Mouse (Mus musculus): ENCODE measurements around the gene Tekt2. TPM values are rescaled to one million over a fixed set of nuclear protein-coding genes. Genes with fewer than 3 reads are reported as not detected.

Tekt2 gene
- polyA plus RNA-seq, 1 experiment from 2014 or later = 11.9 TPM

DNA sequence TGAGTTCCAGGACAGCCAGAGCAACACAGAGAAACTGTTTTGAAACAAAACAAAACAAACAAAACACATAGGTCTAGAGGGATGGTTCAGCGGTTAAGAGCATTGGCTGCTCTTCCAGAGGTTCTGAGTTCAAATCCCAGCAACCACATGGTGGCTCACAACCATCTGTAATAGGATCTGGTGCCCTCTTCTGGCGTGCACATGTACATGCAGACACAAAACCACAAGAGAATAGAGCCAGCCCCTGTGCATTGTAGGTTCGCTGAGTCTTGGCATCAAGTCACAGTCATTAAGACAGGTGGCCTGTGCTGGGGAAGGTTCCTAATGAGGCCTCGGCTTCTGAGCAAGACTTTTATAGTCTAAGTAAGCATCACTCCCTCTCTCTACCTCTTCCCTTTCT is 21.6 kb downstream of the Tekt2 start:
- ATAC-seq (ENCODE audit: insufficient number of reproducible peaks, insufficient read depth, low FRiP score, low read depth) = no peak
- Histone ChIP-seq H3K9ac (replicated peaks; ENCODE audit: low read depth, low read length) (no peak overlapping the region), H3K27me3 (ENCODE audit: control insufficient read depth, insufficient read depth, low read length) (peaks cover 12% of the 10 kb centered on the region; the same call in 1 of the 2 replicates), H3K4me2 (replicated peaks; ENCODE audit: low read depth, low read length) (no peak overlapping the region), H3K27ac (ENCODE audit: low read length) (no peak overlapping the region), H3K4me1 (ENCODE audit: control insufficient read depth, insufficient read depth, low read length) (peaks cover 17% of the 10 kb centered on the region), H3K9me3 (ENCODE audit: control insufficient read depth, low read depth, low read length) (no peaks in the 10 kb centered on the region), H3K4me3 (ENCODE audit: low read depth, low read length) (no peak overlapping the region), H3K36me3 (ENCODE audit: control insufficient read depth, insufficient read depth, low read length) (no peaks in the 10 kb centered on the region)
- WGBS = 64% methylated on average over 4 of the region's 4 CpGs

DNA sequence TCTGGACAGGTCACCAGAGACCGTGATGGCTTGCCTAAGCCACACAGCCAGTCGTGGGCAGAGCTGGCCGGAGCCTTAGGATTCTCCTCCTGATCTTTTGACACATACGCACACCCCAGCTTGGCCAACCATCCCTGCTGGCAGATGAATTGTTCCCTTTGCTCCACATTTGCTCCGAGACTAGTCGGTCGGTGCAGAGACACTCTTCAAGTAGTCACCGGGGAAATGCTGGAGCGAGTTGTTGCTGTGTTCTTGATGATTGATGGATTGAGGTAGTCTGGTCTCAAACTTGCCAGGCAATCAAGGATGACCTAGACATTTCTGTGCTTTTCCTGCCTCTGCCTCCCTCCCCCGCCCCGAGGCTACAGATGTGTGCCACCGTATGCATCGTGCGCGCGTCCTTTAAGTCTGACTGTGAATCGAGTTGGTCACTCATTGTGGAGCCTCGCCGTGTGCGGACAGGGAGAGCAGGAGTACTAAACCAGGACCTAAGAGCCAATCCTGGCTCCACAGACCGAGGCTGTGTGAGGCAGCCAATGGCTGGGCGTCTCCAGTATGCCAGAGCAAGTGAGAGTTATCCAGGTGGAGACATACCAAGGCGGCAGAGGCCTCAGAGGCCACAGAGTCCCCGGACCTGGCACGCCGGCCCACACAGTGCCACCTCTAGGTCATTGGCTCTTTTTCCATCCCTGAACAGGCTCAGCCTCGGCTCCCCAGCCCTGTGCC is 23.7 kb downstream of the Tekt2 start:
- H3K27me3 ChIP-seq (ENCODE audit: control insufficient read depth, insufficient read depth, low read length) = peaks cover 15% of the 10 kb centered on the region; the same call in 1 of the 2 replicates
- ATAC-seq (ENCODE audit: insufficient number of reproducible peaks, insufficient read depth, low FRiP score, low read depth) = 0 out of 2 replicates have a peak, but pooled peaks have one; percentile 19
- WGBS = 8% methylated on average over 27 of the region's 27 CpGs

DNA sequence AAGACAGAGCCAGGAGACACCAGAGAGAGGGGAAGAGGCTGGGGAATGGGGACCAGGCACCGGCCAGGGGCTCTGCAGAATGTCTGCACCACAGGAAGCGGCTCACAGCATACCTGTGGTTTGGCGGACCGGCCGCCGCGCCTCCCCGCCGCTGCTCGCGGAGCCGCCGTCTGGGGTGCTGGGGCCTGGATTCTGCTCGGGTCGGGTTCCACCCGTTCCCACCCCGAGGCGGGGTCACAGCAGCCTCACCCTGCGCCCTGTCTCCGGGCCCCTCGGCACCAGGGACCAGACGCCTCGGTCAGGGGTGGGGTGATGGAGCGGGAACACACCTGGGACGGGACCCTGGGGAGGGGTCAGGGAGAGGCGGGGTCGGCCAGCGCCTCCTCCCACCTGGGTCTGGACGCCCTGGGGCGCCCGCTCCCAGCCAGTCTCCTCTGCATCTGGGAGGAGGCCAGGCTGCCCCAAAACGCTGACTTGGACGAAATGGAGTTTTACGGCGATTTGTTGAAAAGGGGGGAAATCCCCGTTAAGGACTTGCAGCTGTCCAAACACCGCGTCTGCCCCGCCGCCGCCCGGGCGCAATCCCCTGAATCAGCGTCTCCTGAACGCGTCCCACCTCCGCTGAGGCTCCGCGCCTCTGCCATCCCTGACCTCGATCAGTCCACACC is 24.4 kb downstream of the Tekt2 start:
- Histone ChIP-seq H3K9me3 (ENCODE audit: control insufficient read depth, low read depth, low read length) (no peaks in the 10 kb centered on the region), H3K27ac (ENCODE audit: low read length) (no peak overlapping the region), H3K36me3 (ENCODE audit: control insufficient read depth, insufficient read depth, low read length) (no peaks in the 10 kb centered on the region), H3K4me2 (replicated peaks; ENCODE audit: low read depth, low read length) (peak overlapping the region; percentile 79), H3K9ac (replicated peaks; ENCODE audit: low read depth, low read length) (0 out of 2 replicates have a peak overlapping the region, but pooled peaks have one; percentile 10), H3K4me1 (ENCODE audit: control insufficient read depth, insufficient read depth, low read length) (peaks cover 22% of the 10 kb centered on the region), H3K4me3 (ENCODE audit: low read depth, low read length) (peak overlapping the region; percentile 29), H3K27me3 (ENCODE audit: control insufficient read depth, insufficient read depth, low read length) (peaks cover 15% of the 10 kb centered on the region; the same call in 1 of the 2 replicates)
- WGBS = 1% methylated on average over 50 of the region's 50 CpGs
- ATAC-seq (ENCODE audit: insufficient number of reproducible peaks, insufficient read depth, low FRiP score, low read depth) = peak; percentile 31; the same call in 1 of the 2 replicates

More for the DNA sequence above, 23.7 kb downstream of the Tekt2 start:
- H3K4me2 ChIP-seq (replicated peaks; ENCODE audit: low read depth, low read length) = peak overlapping the region; percentile 79
- H3K9ac ChIP-seq (replicated peaks; ENCODE audit: low read depth, low read length) = no peak overlapping the region
- H3K27ac ChIP-seq (ENCODE audit: low read length) = no peak overlapping the region
- H3K4me3 ChIP-seq (ENCODE audit: low read depth, low read length) = peak overlapping the region; percentile 29
- no peaks in the 10 kb centered on the region for H3K9me3 ChIP-seq (ENCODE audit: control insufficient read depth, low read depth, low read length)
- no peaks in the 10 kb centered on the region for H3K36me3 ChIP-seq (ENCODE audit: control insufficient read depth, insufficient read depth, low read length)
- H3K4me1 ChIP-seq (ENCODE audit: control insufficient read depth, insufficient read depth, low read length) = peaks cover 22% of the 10 kb centered on the region

GRCm38 (mm10) chr4:126296617-126297101 is 28.8 kb downstream of the Tekt2 start:
- no peaks in the 10 kb centered on the region for H3K9me3 ChIP-seq (ENCODE audit: control insufficient read depth, low read depth, low read length)
- H3K9ac ChIP-seq (replicated peaks; ENCODE audit: low read depth, low read length) = no peak overlapping the region; the same call in 1 of the 2 replicates
- H3K27me3 ChIP-seq (ENCODE audit: control insufficient read depth, insufficient read depth, low read length) = peaks cover 15% of the 10 kb centered on the region; the same call in 1 of the 2 replicates
- H3K4me2 ChIP-seq (replicated peaks; ENCODE audit: low read depth, low read length) = peak overlapping the region; percentile 41
- WGBS = 1% methylated on average over 34 of the region's 34 CpGs
- H3K4me1 ChIP-seq (ENCODE audit: control insufficient read depth, insufficient read depth, low read length) = peaks cover 21% of the 10 kb centered on the region
- peak; percentile 57; the same call in 1 of the 2 replicates for ATAC-seq (ENCODE audit: insufficient number of reproducible peaks, insufficient read depth, low FRiP score, low read depth)
- peak overlapping the region; percentile 18 for H3K4me3 ChIP-seq (ENCODE audit: low read depth, low read length)
- peak overlapping the region; percentile 41; the same call in 1 of the 2 replicates for H3K27ac ChIP-seq (ENCODE audit: low read length)
- H3K36me3 ChIP-seq (ENCODE audit: control insufficient read depth, insufficient read depth, low read length) = no peaks in the 10 kb centered on the region

DNA sequence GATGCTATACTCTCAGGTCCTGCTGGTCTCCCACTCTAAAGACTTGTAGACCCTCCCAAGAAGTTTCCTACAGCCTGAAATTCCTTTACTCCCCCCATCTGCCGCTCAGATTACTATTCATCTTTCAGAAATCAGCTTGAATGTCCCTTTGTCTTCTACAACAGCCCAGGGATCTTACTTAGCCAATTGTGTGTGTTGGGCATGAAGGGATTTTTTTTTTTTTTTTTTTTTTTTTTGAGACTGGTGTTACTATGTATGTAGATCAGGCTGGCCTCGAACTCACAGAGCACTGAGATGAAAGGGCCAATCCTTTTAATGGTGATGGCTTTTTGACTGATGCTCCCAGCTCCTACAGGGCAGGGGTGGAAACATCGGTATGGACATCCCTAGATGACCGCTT is 29.6 kb downstream of the Tekt2 start:
- Histone ChIP-seq H3K9ac (replicated peaks; ENCODE audit: low read depth, low read length) (no peak overlapping the region), H3K4me1 (ENCODE audit: control insufficient read depth, insufficient read depth, low read length) (peaks cover 14% of the 10 kb centered on the region), H3K27me3 (ENCODE audit: control insufficient read depth, insufficient read depth, low read length) (peaks cover 13% of the 10 kb centered on the region; the same call in 1 of the 2 replicates), H3K36me3 (ENCODE audit: control insufficient read depth, insufficient read depth, low read length) (no peaks in the 10 kb centered on the region), H3K4me2 (replicated peaks; ENCODE audit: low read depth, low read length) (peak overlapping the region; percentile 41; the same call in 1 of the 2 replicates), H3K27ac (ENCODE audit: low read length) (no peak overlapping the region), H3K4me3 (ENCODE audit: low read depth, low read length) (no peak overlapping the region), H3K9me3 (ENCODE audit: control insufficient read depth, low read depth, low read length) (no peaks in the 10 kb centered on the region)
- no peak for ATAC-seq (ENCODE audit: insufficient number of reproducible peaks, insufficient read depth, low FRiP score, low read depth)
- WGBS = 45% methylated on average over 4 of the region's 4 CpGs

DNA sequence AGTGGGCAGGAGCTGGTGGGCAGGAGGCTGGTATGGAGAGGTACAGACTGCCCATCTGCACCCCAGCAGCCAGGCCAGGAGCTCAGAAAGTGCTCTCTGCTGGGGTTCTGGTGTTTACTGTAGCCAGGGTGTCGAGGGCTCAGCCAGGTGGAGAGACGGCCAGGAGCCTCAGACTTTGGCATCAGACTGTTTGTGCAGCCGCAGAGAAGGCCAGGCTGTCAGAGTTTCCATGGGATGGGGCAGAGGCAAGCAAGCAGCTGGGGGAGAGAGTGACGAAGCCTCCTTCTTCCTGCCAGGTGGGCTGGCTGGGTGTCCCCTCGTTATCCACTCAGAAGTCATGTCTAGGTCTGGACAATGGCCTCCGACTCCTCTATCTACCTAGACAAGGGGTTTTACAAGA is 30.3 kb downstream of the Tekt2 start:
- Histone ChIP-seq H3K4me2 (replicated peaks; ENCODE audit: low read depth, low read length) (no peak overlapping the region), H3K9ac (replicated peaks; ENCODE audit: low read depth, low read length) (no peak overlapping the region), H3K9me3 (ENCODE audit: control insufficient read depth, low read depth, low read length) (no peaks in the 10 kb centered on the region), H3K4me1 (ENCODE audit: control insufficient read depth, insufficient read depth, low read length) (peaks cover 6% of the 10 kb centered on the region), H3K27ac (ENCODE audit: low read length) (no peak overlapping the region), H3K27me3 (ENCODE audit: control insufficient read depth, insufficient read depth, low read length) (0 out of 2 replicates have a peak, but pooled peaks cover 5% of the 10 kb centered on the region), H3K36me3 (ENCODE audit: control insufficient read depth, insufficient read depth, low read length) (no peaks in the 10 kb centered on the region), H3K4me3 (ENCODE audit: low read depth, low read length) (no peak overlapping the region)
- ATAC-seq (ENCODE audit: insufficient number of reproducible peaks, insufficient read depth, low FRiP score, low read depth) = no peak
- WGBS = 77% methylated on average over 6 of the region's 6 CpGs

GRCm38 (mm10) chr4:126291196-126291595 is 34.3 kb downstream of the Tekt2 start:
- WGBS = 16% methylated on average over 13 of the region's 13 CpGs
- H3K4me2 ChIP-seq (replicated peaks; ENCODE audit: low read depth, low read length) = no peak overlapping the region
- no peaks in the 10 kb centered on the region for H3K36me3 ChIP-seq (ENCODE audit: control insufficient read depth, insufficient read depth, low read length)
- no peaks in the 10 kb centered on the region; the same call in 1 of the 2 replicates for H3K27me3 ChIP-seq (ENCODE audit: control insufficient read depth, insufficient read depth, low read length)
- H3K9ac ChIP-seq (replicated peaks; ENCODE audit: low read depth, low read length) = no peak overlapping the region
- peaks cover 7% of the 10 kb centered on the region for H3K4me1 ChIP-seq (ENCODE audit: control insufficient read depth, insufficient read depth, low read length)
- no peaks in the 10 kb centered on the region for H3K9me3 ChIP-seq (ENCODE audit: control insufficient read depth, low read depth, low read length)
- H3K27ac ChIP-seq (ENCODE audit: low read length) = no peak overlapping the region
- H3K4me3 ChIP-seq (ENCODE audit: low read depth, low read length) = no peak overlapping the region
- no peak for ATAC-seq (ENCODE audit: insufficient number of reproducible peaks, insufficient read depth, low FRiP score, low read depth)

- H3K4me1 ChIP-seq (ENCODE audit: control insufficient read depth, insufficient read depth, low read length) = peaks cover 7% of the 10 kb centered on the region
- no peak for ATAC-seq (ENCODE audit: insufficient number of reproducible peaks, insufficient read depth, low FRiP score, low read depth)
- no peaks in the 10 kb centered on the region; the same call in 1 of the 2 replicates for H3K27me3 ChIP-seq (ENCODE audit: control insufficient read depth, insufficient read depth, low read length)
- H3K4me3 ChIP-seq (ENCODE audit: low read depth, low read length) = no peak overlapping the region
- no peaks in the 10 kb centered on the region for H3K9me3 ChIP-seq (ENCODE audit: control insufficient read depth, low read depth, low read length)
- no peaks in the 10 kb centered on the region for H3K36me3 ChIP-seq (ENCODE audit: control insufficient read depth, insufficient read depth, low read length)
- no peak overlapping the region for H3K4me2 ChIP-seq (replicated peaks; ENCODE audit: low read depth, low read length)
- no peak overlapping the region for H3K27ac ChIP-seq (ENCODE audit: low read length)
- H3K9ac ChIP-seq (replicated peaks; ENCODE audit: low read depth, low read length) = no peak overlapping the region
- WGBS = 87% methylated on average over 8 of the region's 8 CpGs
Observed at GRCm38 (mm10) chr4:126290314-126290713, 35.2 kb downstream of the Tekt2 start.
